Mouse (Mus musculus): Measurements from ENCODE around the gene Sstr3.

Gene Sstr3

GRCm38 (mm10) chr15:78509297-78509899 lies 35.1 kb downstream of the Sstr3 start:
- in situ Hi-C loops (cut with MboI; ENCODE audit: unreplicated experiment in 2 of 2) = no loop called here

- in situ Hi-C loops (cut with MboI; ENCODE audit: unreplicated experiment in 2 of 2) = no loop called here
Observed at GRCm38 (mm10) chr15:78508443-78508842, 36.0 kb downstream of the Sstr3 start.

- in situ Hi-C loops (cut with MboI; ENCODE audit: unreplicated experiment in 2 of 2) = no loop called here
Observed at GRCm38 (mm10) chr15:78505541-78505940, 38.9 kb downstream of the Sstr3 start.

GRCm38 (mm10) chr15:78504816-78505215 lies 39.7 kb downstream of the Sstr3 start:
- in situ Hi-C loops (cut with MboI; ENCODE audit: unreplicated experiment in 2 of 2) = no loop called here

DNA sequence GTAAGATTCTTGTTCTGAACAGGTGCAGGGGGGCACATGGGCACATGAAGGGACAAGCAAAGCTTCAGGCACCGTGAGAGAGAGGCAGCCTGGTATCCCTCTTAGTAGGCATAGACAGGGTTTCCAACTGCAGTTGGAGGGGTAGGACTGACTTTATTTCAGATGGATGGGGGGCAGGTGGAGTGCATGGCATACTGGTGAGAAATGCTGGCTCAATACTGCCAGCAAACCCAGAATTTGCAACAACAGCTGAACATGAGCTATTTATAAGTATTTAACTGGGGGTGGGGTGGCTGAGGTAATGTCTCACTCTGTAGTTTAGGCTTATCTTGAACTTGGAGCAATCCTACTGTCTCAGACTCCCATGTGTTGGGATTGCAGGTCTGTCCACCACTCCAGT lies 40.5 kb downstream of the Sstr3 start:
- in situ Hi-C loops (cut with MboI; ENCODE audit: unreplicated experiment in 2 of 2) = no loop called here

- in situ Hi-C loops (cut with MboI; ENCODE audit: unreplicated experiment in 2 of 2) = no loop called here
Observed at GRCm38 (mm10) chr15:78502437-78503132, 41.9 kb downstream of the Sstr3 start.

- in situ Hi-C loops (cut with MboI; ENCODE audit: unreplicated experiment in 2 of 2) = no loop called here
Observed at GRCm38 (mm10) chr15:78494968-78495406, 49.5 kb downstream of the Sstr3 start, which contains the start of gene Il2rb. Gene Il2rb (minus strand): TSS chr15:78495271.

- in situ Hi-C loops (cut with MboI; ENCODE audit: unreplicated experiment in 2 of 2) = no loop called here
Observed at GRCm38 (mm10) chr15:78493401-78494010, 51.0 kb downstream of the Sstr3 start.

GRCm38 (mm10) chr15:78491301-78491700 lies 53.2 kb downstream of the Sstr3 start:
- in situ Hi-C loops (cut with MboI; ENCODE audit: unreplicated experiment in 2 of 2) = no loop called here

DNA sequence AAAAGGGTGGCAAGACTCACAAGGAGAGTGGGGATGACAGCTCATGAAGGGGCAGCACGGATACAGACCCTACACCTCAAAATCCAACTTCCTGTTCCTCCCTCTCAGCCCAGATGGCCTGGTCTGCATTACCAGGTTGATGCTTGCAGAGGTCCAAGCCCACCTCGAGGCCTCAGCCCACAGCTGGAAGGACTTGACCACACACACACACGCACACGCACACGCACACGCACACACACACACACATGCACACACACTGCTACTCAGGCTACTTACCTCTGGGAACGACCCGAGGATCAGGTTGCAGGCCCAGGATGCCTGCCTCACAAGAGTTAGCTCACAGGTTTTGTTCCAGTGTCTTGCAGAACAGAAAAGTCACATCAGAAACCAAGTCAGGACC lies 54.6 kb downstream of the Sstr3 start:
- in situ Hi-C loops (cut with MboI; ENCODE audit: unreplicated experiment in 2 of 2) = no loop called here

GRCm38 (mm10) chr15:78489248-78489647 lies 55.2 kb downstream of the Sstr3 start:
- in situ Hi-C loops (cut with MboI; ENCODE audit: unreplicated experiment in 2 of 2) = no loop called here

DNA sequence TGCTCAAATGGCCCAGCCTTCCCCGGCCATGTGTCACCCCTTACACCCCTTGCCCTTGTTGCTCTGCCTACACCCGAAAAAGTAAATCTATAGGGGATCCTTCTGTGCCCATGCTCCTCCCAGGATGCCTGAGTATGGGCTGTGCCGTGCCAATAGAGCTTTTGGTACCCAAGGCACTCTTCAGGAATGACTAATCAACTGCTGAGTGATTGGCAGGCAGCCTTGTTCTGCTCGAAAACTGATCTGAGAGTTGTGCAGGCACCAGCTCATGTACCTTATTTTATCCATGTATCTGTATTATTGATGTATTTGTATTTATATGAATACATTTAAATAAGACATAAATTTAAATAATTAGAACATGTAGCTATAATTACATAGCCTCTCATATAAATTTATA lies 57.4 kb downstream of the Sstr3 start:
- in situ Hi-C loops (cut with MboI; ENCODE audit: unreplicated experiment in 2 of 2) = no loop called here
